In the genomic region with DNA sequence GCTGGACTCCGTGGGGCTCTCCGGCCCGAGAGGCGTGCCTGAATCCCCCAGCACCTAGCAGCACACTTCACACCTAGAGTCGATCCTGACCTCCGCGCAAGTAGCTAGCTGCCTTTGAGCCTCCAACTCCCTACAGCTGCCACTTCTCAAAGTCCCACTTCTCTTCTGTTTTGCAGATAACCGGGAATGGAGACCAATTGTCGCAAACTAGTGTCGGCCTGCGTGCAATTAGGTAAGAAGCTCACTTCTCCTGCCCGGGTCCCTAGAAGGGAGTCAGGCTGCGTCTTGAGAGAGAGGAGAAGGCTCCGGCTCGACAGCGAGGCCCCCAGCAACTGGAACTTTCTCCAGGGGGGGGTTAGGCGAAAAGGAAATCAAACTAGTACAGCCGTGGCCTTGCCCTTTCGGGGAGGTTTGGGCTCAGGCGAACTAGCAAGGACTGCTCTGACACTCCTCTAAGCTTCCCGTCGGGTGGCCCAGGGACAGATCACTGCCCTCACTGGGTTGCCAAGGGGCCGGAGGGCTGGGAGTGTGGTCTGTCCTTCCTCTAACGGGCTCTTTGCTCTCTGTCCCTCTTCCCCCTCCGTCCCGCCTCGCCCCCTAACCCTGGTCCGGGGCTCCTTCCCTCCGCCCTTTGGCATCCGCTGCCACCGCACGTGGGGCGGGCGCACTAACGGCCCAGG, we compare ENCODE assay signal across 9 mouse cellular contexts. TPM values are rescaled to one million over a fixed set of nuclear protein-coding genes. Genes with fewer than 3 reads are reported as not detected.
DNase-seq lines count a peak whose midpoint lies in the region; ATAC-seq and TF ChIP-seq lines count a peak whose summit lies in the region.
"Had no signal": no experiment of that assay in that cellular context is flagged by ENCODE, and none has a peak within 500 bp of the region (broad histone marks: within the 10 kb centered on the region; RNA-seq: fewer than 3 reads in every experiment).

No protein-coding gene starts in this region.

- H3K27ac ChIP-seq in heart, embryonic 13.5 days (replicated peaks), result no peak overlapping the region
- H3K27ac ChIP-seq in hindbrain, postnatal 0 days, result no peak overlapping the region
- no peak overlapping the region for H3K27ac ChIP-seq in midbrain, postnatal 0 days (ENCODE audit: low read depth, low read length)
- H3K27ac ChIP-seq: macrophage had no signal

- 2% methylated on average over 33 of the region's 35 CpGs for WGBS in heart, embryonic 13.5 days
- WGBS in hindbrain, postnatal 0 days, result under 1% methylated on average over 34 of the region's 35 CpGs
- WGBS in midbrain, postnatal 0 days, result under 1% methylated on average over 32 of the region's 35 CpGs

- peak overlapping the region; percentile 56 for H3K4me3 ChIP-seq in heart, embryonic 13.5 days
- peak overlapping the region; percentile 28 for H3K4me3 ChIP-seq in hindbrain, postnatal 0 days (ENCODE audit: low read length)
- H3K4me3 ChIP-seq in midbrain, postnatal 0 days (ENCODE audit: low read depth, low read length), result peak overlapping the region; percentile 36

- H3K4me1 ChIP-seq in heart, embryonic 13.5 days, result peaks cover 39% of the 10 kb centered on the region
- no peaks in the 10 kb centered on the region for H3K4me1 ChIP-seq in hindbrain, postnatal 0 days (ENCODE audit: insufficient read depth, low read length)
- no peaks in the 10 kb centered on the region for H3K4me1 ChIP-seq in midbrain, postnatal 0 days (ENCODE audit: insufficient read depth, low read length)

- TF ChIP-seq CTCF in hindbrain, postnatal 0 days (IDR thresholded peaks at IDR 0.05; ENCODE audit: low read depth), result no peak
- TF ChIP-seq CTCF in midbrain, postnatal 0 days (IDR thresholded peaks at IDR 0.05), result no peak

- no peak for ATAC-seq in heart, embryonic 13.5 days (ENCODE audit: extremely low read depth, insufficient number of reproducible peaks, low FRiP score, low TSS enrichment)
- peak; percentile 16 for ATAC-seq in hindbrain, postnatal 0 days
- ATAC-seq in midbrain, postnatal 0 days (ENCODE audit: low FRiP score), result peak; percentile 6; the same call in 1 of the 2 replicates

- DNase-seq in heart, adult 8-10 months (ENCODE audit: low spot score), result no peak
- DNase-seq in embryo, embryonic 11 days, result peak; percentile 50
- no peak for DNase-seq in hindbrain, postnatal 0 days (ENCODE audit: low spot score)
- no peak for DNase-seq in midbrain, postnatal 0 days (ENCODE audit: low spot score)
- no peak for DNase-seq in thymus, adult 18-20 months
- no peak for DNase-seq in layer of hippocampus, adult 8-10 months (ENCODE audit: low spot score in 2 of 2)
- no peak for DNase-seq in cerebellum, adult 8-10 months

- no peaks in the 10 kb centered on the region for H3K36me3 ChIP-seq in heart, embryonic 13.5 days
- no peaks in the 10 kb centered on the region for H3K36me3 ChIP-seq in hindbrain, postnatal 0 days (ENCODE audit: insufficient read depth, low read length)
- H3K36me3 ChIP-seq in midbrain, postnatal 0 days (ENCODE audit: insufficient read depth, low read length), result no peaks in the 10 kb centered on the region

- H3K4me2 ChIP-seq in heart, embryonic 13.5 days, result peak overlapping the region; percentile 92
- H3K4me2 ChIP-seq in hindbrain, postnatal 0 days (ENCODE audit: low read depth, low read length), result peak overlapping the region; percentile 60
- peak overlapping the region; percentile 61 for H3K4me2 ChIP-seq in midbrain, postnatal 0 days (ENCODE audit: low read depth, low read length, poor library complexity, severe bottlenecking)

- peak overlapping the region; percentile 74 for H3K9ac ChIP-seq in heart, embryonic 13.5 days
- H3K9ac ChIP-seq in hindbrain, postnatal 0 days (replicated peaks; ENCODE audit: low read length), result no peak overlapping the region
- no peak overlapping the region for H3K9ac ChIP-seq in midbrain, postnatal 0 days (replicated peaks; ENCODE audit: low read length, poor library complexity, severe bottlenecking)

- peaks cover 96% of the 10 kb centered on the region for H3K27me3 ChIP-seq in heart, embryonic 13.5 days (replicated peaks)
- H3K27me3 ChIP-seq in hindbrain, postnatal 0 days (ENCODE audit: insufficient read depth, low read length), result peaks cover 90% of the 10 kb centered on the region
- H3K27me3 ChIP-seq in midbrain, postnatal 0 days (ENCODE audit: insufficient read depth, low read length), result peaks cover 79% of the 10 kb centered on the region

- H3K9me3 ChIP-seq in heart, embryonic 13.5 days, result no peaks in the 10 kb centered on the region
- H3K9me3 ChIP-seq in hindbrain, postnatal 0 days (ENCODE audit: low read length), result peaks cover 2% of the 10 kb centered on the region; the same call in 1 of the 2 replicates
- no peaks in the 10 kb centered on the region for H3K9me3 ChIP-seq in midbrain, postnatal 0 days (ENCODE audit: low read length)

RNA-seq across cellular contexts. Expression of a gene that starts 4.2 kb away (rescaled TPM):
- 29.2 and 30.1 TPM in 2 replicates for polyA plus RNA-seq in heart, embryonic 13.5 days (2015; fragmentation: Nextera tagmentation; extraction: Ambion mirVana)
- 1 to 10 TPM in 1 of 4 experiments, under 1 TPM in 3; 0.57 to 1.4 (median 0.69) TPM for total RNA-seq in heart, adult 8-10 months (2022)
- total RNA-seq in hindbrain, postnatal 0 days (2014; rRNA removed), result 0.61 and 2.4 TPM in 2 replicates
- 1.0 TPM in 2 replicates for polyA plus RNA-seq in hindbrain, postnatal 0 days (2015; fragmentation: Nextera tagmentation; extraction: Ambion mirVana)
- total RNA-seq in midbrain, postnatal 0 days (2014; rRNA removed), result 10.4 and 13.5 TPM in 2 replicates
- polyA plus RNA-seq in midbrain, postnatal 0 days (2015; fragmentation: Nextera tagmentation; extraction: Ambion mirVana), result 28.7 and 29.9 TPM in 2 replicates
- total RNA-seq in layer of hippocampus, adult 8-10 months (2022), result not detected
- polyA plus RNA-seq: macrophage had no signal
